Mouse (Mus musculus): ENCODE data around the gene Srsf1.

GRCm38 (mm10) chr11:88013632-88014031, 33.5 kb upstream of the Srsf1 start:
- TF ChIP-seq CTCF (IDR thresholded peaks at IDR 0.05; ENCODE audit: low read depth, low read length) (no peak), POLR2AphosphoS5 (IDR thresholded peaks at IDR 0.05; ENCODE audit: insufficient replicate concordance, low read depth, low read length) (no peak), GATA1 (IDR thresholded peaks at IDR 0.05; ENCODE audit: borderline replicate concordance, low read length) (no peak), TAL1 (conservative IDR thresholded peaks at IDR 0.05; ENCODE audit: low read depth, low read length) (no peak)

All from G1E (cell line).